Mouse (Mus musculus): Measurements from ENCODE around the gene Slc2a10.
"Not testable (repeated sequence)": the region's sequence is repeated elsewhere in the genome, so short reads cannot be mapped to it uniquely, and the experiment has no call there.

Gene Slc2a10

GRCm38 (mm10) chr2:165498816-165499215 is 4.8 kb upstream of the Slc2a10 start:
- DNase-seq (ENCODE audit: extremely low spot score, low read depth, low spot score) = no peak

- no peak for DNase-seq (ENCODE audit: extremely low spot score, low read depth, low spot score)
Observed at GRCm38 (mm10) chr2:165509686-165510085, 6.1 kb downstream of the Slc2a10 start.

- no peak for DNase-seq (ENCODE audit: extremely low spot score, low read depth, low spot score)
Observed at GRCm38 (mm10) chr2:165510466-165510865, 6.9 kb downstream of the Slc2a10 start.

GRCm38 (mm10) chr2:165510914-165511458 is 7.4 kb downstream of the Slc2a10 start:
- DNase-seq (ENCODE audit: extremely low spot score, low read depth, low spot score) = not testable (repeated sequence)

GRCm38 (mm10) chr2:165511530-165511929 is 7.9 kb downstream of the Slc2a10 start:
- not testable (repeated sequence) for DNase-seq (ENCODE audit: extremely low spot score, low read depth, low spot score)

GRCm38 (mm10) chr2:165512426-165512825 is 8.8 kb downstream of the Slc2a10 start:
- DNase-seq (ENCODE audit: extremely low spot score, low read depth, low spot score) = no peak

- no peak for DNase-seq (ENCODE audit: extremely low spot score, low read depth, low spot score)
Observed at GRCm38 (mm10) chr2:165512870-165513600, 9.4 kb downstream of the Slc2a10 start.

- no peak for DNase-seq (ENCODE audit: extremely low spot score, low read depth, low spot score)
Observed at GRCm38 (mm10) chr2:165515178-165515728, 11.7 kb downstream of the Slc2a10 start.

- DNase-seq (ENCODE audit: extremely low spot score, low read depth, low spot score) = no peak
Observed at GRCm38 (mm10) chr2:165525609-165526008, 22.0 kb downstream of the Slc2a10 start.

GRCm38 (mm10) chr2:165529106-165529505 is 25.5 kb downstream of the Slc2a10 start:
- DNase-seq (ENCODE audit: extremely low spot score, low read depth, low spot score) = peak; percentile 60

GRCm38 (mm10) chr2:165533789-165534188 is 30.2 kb downstream of the Slc2a10 start:
- no peak for DNase-seq (ENCODE audit: extremely low spot score, low read depth, low spot score)

GRCm38 (mm10) chr2:165540975-165541374 is 37.4 kb downstream of the Slc2a10 start:
- DNase-seq (ENCODE audit: extremely low spot score, low read depth, low spot score) = no peak

- no peak for DNase-seq (ENCODE audit: extremely low spot score, low read depth, low spot score)
Observed at GRCm38 (mm10) chr2:165542939-165543669, 39.5 kb downstream of the Slc2a10 start.

- DNase-seq (ENCODE audit: extremely low spot score, low read depth, low spot score) = no peak
Observed at GRCm38 (mm10) chr2:165543670-165544016, 40.1 kb downstream of the Slc2a10 start.

- DNase-seq (ENCODE audit: extremely low spot score, low read depth, low spot score) = no peak
Observed at GRCm38 (mm10) chr2:165545687-165546086, 42.1 kb downstream of the Slc2a10 start.

GRCm38 (mm10) chr2:165546341-165546740 is 42.8 kb downstream of the Slc2a10 start:
- no peak for DNase-seq (ENCODE audit: extremely low spot score, low read depth, low spot score)

- no peak for DNase-seq (ENCODE audit: extremely low spot score, low read depth, low spot score)
Observed at GRCm38 (mm10) chr2:165547410-165547809, 43.8 kb downstream of the Slc2a10 start.

- no peak for DNase-seq (ENCODE audit: extremely low spot score, low read depth, low spot score)
Observed at GRCm38 (mm10) chr2:165548627-165549026, 45.0 kb downstream of the Slc2a10 start.

GRCm38 (mm10) chr2:165550410-165550809 is 46.8 kb downstream of the Slc2a10 start:
- not testable (repeated sequence) for DNase-seq (ENCODE audit: extremely low spot score, low read depth, low spot score)

GRCm38 (mm10) chr2:165554066-165554465 is 50.5 kb downstream of the Slc2a10 start:
- no peak for DNase-seq (ENCODE audit: extremely low spot score, low read depth, low spot score)

- DNase-seq (ENCODE audit: extremely low spot score, low read depth, low spot score) = no peak
Observed at GRCm38 (mm10) chr2:165557278-165557677, 53.7 kb downstream of the Slc2a10 start.

- DNase-seq (ENCODE audit: extremely low spot score, low read depth, low spot score) = no peak
Observed at GRCm38 (mm10) chr2:165558916-165559315, 55.3 kb downstream of the Slc2a10 start.
